Mouse (Mus musculus) midbrain, embryonic 15.5 days (tissue): ENCODE results near the gene Smim7. TPM values are rescaled to one million over a fixed set of nuclear protein-coding genes. Genes with fewer than 3 reads are reported as not detected.

ENCODE experiments used
- ATAC-seq: fragments of 200-750 bp; cut with Nextera tagmentation; replicated peaks from 2 replicates; pipeline ENCODE4 v1.8.0; 2017; ENCODE audit warnings: moderate TSS enrichment
- H3K27ac ChIP-seq: fragments of 300-500 bp; sonication (generic); 2 replicates; pipeline ENCODE4 v1.5.1; 2015; ENCODE audit warnings: mild to moderate bottlenecking, inconsistent platforms
- H3K27me3 ChIP-seq: fragments of 300-500 bp; sonication (generic); replicated peaks from 2 replicates; pipeline ENCODE4 v1.6.1; 2015; ENCODE audit warnings: inconsistent platforms
- H3K36me3 ChIP-seq: fragments of 300-500 bp; sonication (generic); replicated peaks from 2 replicates; pipeline ENCODE4 v1.6.1; 2015; ENCODE audit warnings: inconsistent platforms
- H3K4me1 ChIP-seq: fragments of 300-500 bp; sonication (generic); 2 replicates; pipeline ENCODE4 v1.6.1; 2015; ENCODE audit warnings: inconsistent platforms
- H3K4me2 ChIP-seq: fragments of 300-500 bp; sonication (generic); 2 replicates; pipeline ENCODE4 v1.6.1; 2015; ENCODE audit warnings: inconsistent platforms, mild to moderate bottlenecking, moderate library complexity
- H3K4me3 ChIP-seq: fragments of 300-500 bp; sonication (generic); 2 replicates; pipeline ENCODE4 v1.5.1; 2015; ENCODE audit warnings: mild to moderate bottlenecking, inconsistent platforms
- H3K9ac ChIP-seq: fragments of 300-500 bp; sonication (generic); 2 replicates; pipeline ENCODE4 v1.6.1; 2015; ENCODE audit warnings: mild to moderate bottlenecking, inconsistent platforms
- H3K9me3 ChIP-seq: fragments of 300-500 bp; sonication (generic); 2 replicates; pipeline ENCODE4 v1.6.1; 2016; ENCODE audit warnings: inconsistent platforms
- WGBS: fragments of 180-500 bp; shearing (Covaris S2); methylation state at CpG from one replicate; pipeline ENCODE4 v1.1.7; 2015; ENCODE audit warnings: mixed read lengths; 5-methylcytosine and 5-hydroxymethylcytosine counted together
- microRNA-seq: library from miRNA; unstranded; fragments of <30 nt; microRNA quantifications from one replicate; pipeline ENCODE4, GENCODE M21; 2016
- polyA plus RNA-seq: library from polyadenylated mRNA; unstranded; fragments of >200 nt; fragmentation: Nextera tagmentation; extraction: Ambion mirVana; gene quantifications from 2 replicates; pipeline ENCODE4 v1.2.1, GENCODE M21; 2015

The Smim7 gene
- polyA plus RNA-seq, 1 experiment from 2014 or later = 129 TPM

DNA sequence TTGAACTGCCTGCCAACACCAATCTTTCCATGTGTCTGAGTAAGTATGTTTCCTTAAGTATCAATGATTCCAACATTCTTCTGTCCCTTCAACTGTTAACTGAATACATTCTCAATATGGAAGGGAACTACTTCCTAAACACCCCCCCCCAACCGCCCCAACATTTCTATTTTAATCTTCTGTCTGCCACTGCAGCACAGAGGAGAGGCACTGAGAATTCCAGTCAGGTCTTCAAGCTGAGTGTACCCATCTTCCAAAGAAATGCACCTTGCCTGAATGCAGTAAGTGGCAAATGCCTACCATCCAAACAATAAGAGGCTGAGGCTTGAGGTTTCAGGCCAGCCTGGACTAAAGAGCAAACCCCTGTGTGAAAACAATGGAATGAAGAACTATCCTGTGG, 38.8 kb downstream of the Smim7 start:
- no peaks in the 10 kb centered on the region for H3K9me3 ChIP-seq
- H3K4me2 ChIP-seq = no peak overlapping the region
- H3K27me3 ChIP-seq = no peaks in the 10 kb centered on the region
- ATAC-seq = no peak
- H3K9ac ChIP-seq = no peak overlapping the region
- H3K4me1 ChIP-seq = no peaks in the 10 kb centered on the region
- H3K36me3 ChIP-seq = no peaks in the 10 kb centered on the region
- 96% methylated on average over 1 of the region's 1 CpGs for WGBS
- no peak overlapping the region for H3K27ac ChIP-seq
- no peak overlapping the region for H3K4me3 ChIP-seq

DNA sequence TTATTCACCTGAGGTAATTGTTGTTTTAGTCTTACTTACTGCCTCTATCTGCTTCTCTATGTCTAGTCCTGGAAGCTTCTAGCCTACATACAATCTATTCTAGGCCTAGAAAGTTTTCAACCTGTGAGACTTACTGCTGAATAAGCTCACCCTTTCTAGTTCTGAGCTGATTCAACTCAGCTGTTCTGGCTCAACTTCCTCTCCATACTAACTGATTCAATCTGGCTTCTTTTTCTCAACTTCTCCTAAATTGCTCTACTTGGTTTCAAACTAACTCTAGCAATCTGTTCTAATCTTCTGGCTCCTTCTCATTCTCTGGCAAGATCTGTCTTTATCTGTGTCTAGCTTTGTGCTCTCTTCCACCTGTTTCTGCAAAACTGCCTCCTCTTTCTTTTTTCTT, 49.0 kb downstream of the Smim7 start:
- no peaks in the 10 kb centered on the region for H3K27me3 ChIP-seq
- no peaks in the 10 kb centered on the region for H3K9me3 ChIP-seq
- no peak overlapping the region for H3K4me2 ChIP-seq
- H3K27ac ChIP-seq = no peak overlapping the region
- no peaks in the 10 kb centered on the region for H3K36me3 ChIP-seq
- no peak overlapping the region for H3K4me3 ChIP-seq
- H3K9ac ChIP-seq = no peak overlapping the region
- no peak for ATAC-seq
- no peaks in the 10 kb centered on the region for H3K4me1 ChIP-seq

DNA sequence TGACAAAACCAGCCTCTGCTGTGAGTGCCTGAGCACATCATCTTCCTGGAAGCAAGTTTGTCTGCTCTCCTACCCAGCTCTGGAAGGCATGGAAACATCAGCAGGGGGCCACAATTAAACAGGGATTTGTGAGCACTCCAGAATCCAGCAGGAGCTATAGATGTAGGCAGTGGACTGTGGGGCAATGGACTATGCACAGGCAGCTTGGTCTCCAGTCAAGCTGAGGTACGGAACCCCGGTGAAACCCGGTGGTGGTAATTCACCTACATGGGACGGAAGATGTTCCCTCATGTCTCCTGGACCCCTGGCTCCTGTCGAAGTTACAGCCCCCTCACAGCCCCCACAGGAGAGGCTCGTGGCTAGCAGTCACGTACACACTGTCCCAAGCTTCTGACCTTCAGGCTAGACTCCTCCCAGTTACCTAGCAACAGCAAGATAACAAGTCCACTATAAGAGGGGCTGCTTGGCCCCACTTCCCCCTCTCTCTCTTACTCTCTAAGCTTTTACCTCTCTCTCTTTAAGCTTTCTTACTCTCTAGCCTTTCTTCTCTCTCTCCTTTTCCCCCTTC, 53.4 kb downstream of the Smim7 start:
- H3K9ac ChIP-seq = no peak overlapping the region
- 78% methylated on average over 7 of the region's 7 CpGs for WGBS
- no peak overlapping the region for H3K4me2 ChIP-seq
- no peaks in the 10 kb centered on the region for H3K9me3 ChIP-seq
- H3K27me3 ChIP-seq = no peaks in the 10 kb centered on the region
- H3K4me3 ChIP-seq = no peak overlapping the region
- no peaks in the 10 kb centered on the region for H3K36me3 ChIP-seq
- no peak overlapping the region for H3K27ac ChIP-seq
- H3K4me1 ChIP-seq = no peaks in the 10 kb centered on the region
- ATAC-seq = no peak

Small RNA genes lying within 50 kb of the gene (microRNA-seq; reads per million reads assigned to microRNA genes)
- not detected for gene Gm28019

Other genes starting within 250 kb of the Smim7 start
- 63.6 and 63.7 TPM in 2 replicates for gene Eps15l1, start 149.6 kb downstream of the Smim7 start, polyA plus RNA-seq
- 1.0 and 1.3 TPM in 2 replicates for gene Calr3, start 127.2 kb downstream of the Smim7 start, polyA plus RNA-seq
- gene 1700030K09Rik, start 127.2 kb downstream of the Smim7 start, polyA plus RNA-seq = 18.6 and 20.4 TPM in 2 replicates
- gene Cherp, start 95.9 kb downstream of the Smim7 start, polyA plus RNA-seq = 53.0 and 59.1 TPM in 2 replicates
- 16.5 and 17.6 TPM in 2 replicates for gene Slc35e1, start 78.5 kb downstream of the Smim7 start, polyA plus RNA-seq
- gene Med26, start 22.8 kb downstream of the Smim7 start, polyA plus RNA-seq = 19.1 and 20.3 TPM in 2 replicates
- gene Tmem38a, start 967 bp upstream of the Smim7 start, polyA plus RNA-seq = 24.5 and 27.0 TPM in 2 replicates
- 1.7 TPM in 2 replicates for gene Nwd1, start 75.6 kb upstream of the Smim7 start, polyA plus RNA-seq
- 180 and 185 TPM in 2 replicates for gene Sin3b, start 152.2 kb upstream of the Smim7 start, polyA plus RNA-seq
- gene F2rl3, start 190.8 kb upstream of the Smim7 start, polyA plus RNA-seq = 0.59 and 0.69 TPM in 2 replicates